Mouse (Mus musculus): ENCODE measurements at regions not wholly inside any gene's neighbourhood (a gene's known extent, or its start where the extent isn't known, plus 50 kb on each side); places are given as distances from the start of the nearest gene placed in this dataset.

DNA sequence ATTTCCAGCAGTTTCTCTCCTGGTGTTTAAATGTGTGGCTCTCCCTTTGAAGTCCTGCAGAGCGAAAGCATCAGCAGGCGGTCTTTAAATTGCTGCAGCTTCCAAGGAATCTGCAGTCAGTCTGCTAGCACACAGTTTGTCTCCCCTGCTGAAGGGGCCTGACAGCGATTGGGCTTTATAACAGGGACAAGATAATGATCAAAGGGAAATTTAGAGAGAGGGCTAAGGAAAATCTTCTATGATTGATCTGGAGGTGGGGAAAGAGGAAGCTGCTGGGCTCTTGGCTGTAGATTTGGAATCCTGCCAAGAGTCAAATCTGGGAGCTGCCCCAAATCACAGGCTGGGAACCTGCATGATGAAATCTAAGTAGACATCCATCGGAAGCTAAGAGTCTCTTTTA is 1348.8 kb downstream of the Gsdmc2 start:
- in situ Hi-C loops (cut with MboI; ENCODE audit: low pct_ligation_motif_present, low pct_unique_long_range_greater_than_20kb, low sequenced_read_pairs), result no loop called here
- Histone ChIP-seq H3K27me3 (replicated peaks) (no peaks in the 10 kb centered on the region), H3K36me3 (replicated peaks in 1 of 2; ENCODE audit: control insufficient read depth in 1 of 2, insufficient read depth in 1 of 2, low read length in 1 of 2) (no peaks in the 10 kb centered on the region), H3K9me3 (replicated peaks; ENCODE audit: low read length) (no peaks in the 10 kb centered on the region), H3K4me3 (replicated peaks in 1 of 3; ENCODE audit: low read depth in 2 of 3, low read length in 2 of 3, poor library complexity in 1 of 3) (no peak overlapping the region), H3K9ac (ENCODE audit: insufficient read depth, low read depth) (no peak overlapping the region), H3K4me1 (ENCODE audit: control insufficient read depth in 1 of 2, insufficient read depth in 2 of 2) (peaks cover 5% of the 10 kb centered on the region in 2 experiments; a peak in 3 of 4 replicates), H3K79me2 (replicated peaks; ENCODE audit: control insufficient read depth, extremely low read depth, insufficient read depth, poor library complexity, severe bottlenecking) (no peaks in the 10 kb centered on the region), H3K4me2 (ENCODE audit: insufficient read depth, low read depth, poor library complexity, severe bottlenecking) (no peak overlapping the region), H3K27ac (ENCODE audit: insufficient read depth, low read depth) (no peak overlapping the region)
- TF ChIP-seq UBTF (IDR thresholded peaks at IDR 0.05; ENCODE audit: low read depth, low read length) (no peak), ZKSCAN1 (IDR thresholded peaks at IDR 0.05; ENCODE audit: borderline replicate concordance, low read depth, low read length) (no peak), TBP (conservative IDR thresholded peaks at IDR 0.05; ENCODE audit: low read depth, low read length) (no peak), MXI1 (IDR thresholded peaks at IDR 0.05; ENCODE audit: low read depth, low read length) (no peak), POLR2A (IDR thresholded peaks at IDR 0.05; ENCODE audit: low read depth, low read length) (no peak), SMC3 (IDR thresholded peaks at IDR 0.05; ENCODE audit: low read depth, low read length) (no peak), HCFC1 (IDR thresholded peaks at IDR 0.05; ENCODE audit: low read depth, low read length) (no peak), MYC (IDR thresholded peaks at IDR 0.05; ENCODE audit: low read depth, low read length) (no peak), NELFE (IDR thresholded peaks at IDR 0.05; ENCODE audit: low read depth, low read length) (no peak), KAT2A (IDR thresholded peaks at IDR 0.05; ENCODE audit: insufficient replicate concordance, low read length) (no peak), EP300 (IDR thresholded peaks at IDR 0.05; ENCODE audit: low read length) (no peak), JUND (conservative IDR thresholded peaks at IDR 0.05; ENCODE audit: low read depth, low read length) (no peak), JUN (IDR thresholded peaks at IDR 0.05; ENCODE audit: insufficient read depth, low read depth, low read length) (no peak)
- no peak for DNase-seq (ENCODE audit: extremely low read depth)
- dilution Hi-C loops (cut with MboI; ENCODE audit: extremely low pct_ligation_motif_present, extremely low pct_unique_long_range_greater_than_20kb, low sequenced_read_pairs), result no loop called here

DNA sequence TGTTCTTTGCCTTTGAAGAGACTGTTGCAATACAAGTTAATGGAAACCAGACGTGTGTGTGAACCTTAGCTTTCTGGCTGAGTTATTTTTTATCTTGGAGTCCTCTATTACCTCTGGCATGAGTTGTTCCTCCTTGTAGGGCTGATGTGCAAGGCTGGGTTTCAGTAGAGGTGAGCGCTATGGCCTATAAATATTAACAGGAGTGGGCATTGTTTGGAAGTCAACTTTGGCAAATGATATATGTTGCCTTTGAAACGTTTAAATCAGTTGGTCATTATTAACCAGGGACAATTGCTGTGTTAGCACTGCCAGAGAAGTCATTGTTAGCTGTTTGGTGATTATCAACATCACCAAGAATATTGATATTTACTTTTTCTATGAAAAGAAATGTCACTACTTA is 1352.6 kb downstream of the Gsdmc2 start:
- Histone ChIP-seq H3K9ac (ENCODE audit: insufficient read depth, low read depth) (no peak overlapping the region), H3K79me2 (replicated peaks; ENCODE audit: control insufficient read depth, extremely low read depth, insufficient read depth, poor library complexity, severe bottlenecking) (no peaks in the 10 kb centered on the region), H3K27ac (ENCODE audit: insufficient read depth, low read depth) (no peak overlapping the region), H3K9me3 (replicated peaks; ENCODE audit: low read length) (no peaks in the 10 kb centered on the region), H3K36me3 (replicated peaks in 1 of 2; ENCODE audit: control insufficient read depth in 1 of 2, insufficient read depth in 1 of 2, low read length in 1 of 2) (no peaks in the 10 kb centered on the region), H3K27me3 (replicated peaks) (no peaks in the 10 kb centered on the region), H3K4me3 (replicated peaks in 1 of 3; ENCODE audit: low read depth in 2 of 3, low read length in 2 of 3, poor library complexity in 1 of 3) (no peak overlapping the region), H3K4me2 (ENCODE audit: insufficient read depth, low read depth, poor library complexity, severe bottlenecking) (no peak overlapping the region), H3K4me1 (ENCODE audit: control insufficient read depth in 1 of 2, insufficient read depth in 2 of 2) (peaks cover 0 to 2% of the 10 kb centered on the region in 2 experiments; a peak in 2 of 4 replicates)
- in situ Hi-C loops (cut with MboI; ENCODE audit: low pct_ligation_motif_present, low pct_unique_long_range_greater_than_20kb, low sequenced_read_pairs) (no loop called here), dilution Hi-C loops (cut with MboI; ENCODE audit: extremely low pct_ligation_motif_present, extremely low pct_unique_long_range_greater_than_20kb, low sequenced_read_pairs) (no loop called here)
- no peak for TF ChIP-seq USF2 (conservative IDR thresholded peaks at IDR 0.05; ENCODE audit: low read depth, low read length)
- TF ChIP-seq ZNF384 (IDR thresholded peaks at IDR 0.05; ENCODE audit: low read depth, low read length), result no peak
- no peak for TF ChIP-seq MYC (IDR thresholded peaks at IDR 0.05; ENCODE audit: low read depth, low read length)
- TF ChIP-seq TCF12 (IDR thresholded peaks at IDR 0.05; ENCODE audit: low read depth, low read length), result no peak
- no peak for TF ChIP-seq JUND (conservative IDR thresholded peaks at IDR 0.05; ENCODE audit: low read depth, low read length)
- no peak for TF ChIP-seq UBTF (IDR thresholded peaks at IDR 0.05; ENCODE audit: low read depth, low read length)
- TF ChIP-seq SMC3 (IDR thresholded peaks at IDR 0.05; ENCODE audit: low read depth, low read length), result no peak
- TF ChIP-seq SIN3A (IDR thresholded peaks at IDR 0.05; ENCODE audit: low read length), result no peak
- TF ChIP-seq ZC3H11A (IDR thresholded peaks at IDR 0.05; ENCODE audit: low read depth, low read length), result no peak
- TF ChIP-seq E2F4 (IDR thresholded peaks at IDR 0.05; ENCODE audit: insufficient replicate concordance, low read depth, low read length), result no peak
- no peak for TF ChIP-seq ELF1 (IDR thresholded peaks at IDR 0.05; ENCODE audit: low read depth, low read length)
- no peak for TF ChIP-seq IRF4 (IDR thresholded peaks at IDR 0.05; ENCODE audit: low read depth, low read length)
- TF ChIP-seq BHLHE40 (IDR thresholded peaks at IDR 0.05; ENCODE audit: low read depth, low read length), result no peak
- TF ChIP-seq MAZ (IDR thresholded peaks at IDR 0.05; ENCODE audit: low read depth, low read length), result no peak
- no peak for TF ChIP-seq ETS1 (conservative IDR thresholded peaks at IDR 0.05; ENCODE audit: low read depth, low read length)
- TF ChIP-seq GABPA (IDR thresholded peaks at IDR 0.05; ENCODE audit: insufficient replicate concordance, low read depth, low read length), result no peak
- no peak for DNase-seq (ENCODE audit: extremely low read depth)
